Mouse (Mus musculus): ENCODE measurements around the gene Zfp358.

- TF ChIP-seq MAFK (IDR thresholded peaks at IDR 0.05; ENCODE audit: insufficient read depth, low read depth, low read length), result no peak
- no peak for TF ChIP-seq CHD2 (IDR thresholded peaks at IDR 0.05; ENCODE audit: low read depth, low read length)
These were observed 7.5 kb downstream of the Zfp358 start, which contains the start of gene Mcoln1 for GRCm38 (mm10) chr8:3500235-3501090.
